Mouse (Mus musculus) G1E (cell line): Measurements from ENCODE around the gene Ppp2r5b. TPM values are rescaled to one million over a fixed set of nuclear protein-coding genes. Genes with fewer than 3 reads are reported as not detected.

ENCODE experiments used
- ATAC-seq: 2 replicates; pipeline ENCODE4 v1.8.0; 2016; ENCODE audit warnings: mild to moderate bottlenecking; ENCODE audit not compliant: insufficient number of reproducible peaks, poor library complexity, low FRiP score, severe bottlenecking; ENCODE audit errors: extremely low read depth
- DNase-seq: peaks from one replicate; pipeline ENCODE4 v3.0.0; 2012; ENCODE audit warnings: low spot score
- H3K27me3 ChIP-seq: 2 replicates; pipeline ENCODE4 v1.6.1; 2012; ENCODE audit warnings: mild to moderate bottlenecking, low read length, inconsistent platforms; ENCODE audit not compliant: insufficient read depth
- H3K36me3 ChIP-seq: replicated peaks from 2 replicates; pipeline ENCODE3; 2012; ENCODE audit warnings: mild to moderate bottlenecking, inconsistent platforms
- H3K4me1 ChIP-seq: 2 replicates; pipeline ENCODE4 v1.6.1; 2012; ENCODE audit warnings: low read depth, low read length, inconsistent platforms, mixed read lengths; ENCODE audit not compliant: insufficient read depth
- H3K4me3 ChIP-seq: 2 replicates; pipeline ENCODE4 v1.5.1; 2012; ENCODE audit warnings: low read depth, mild to moderate bottlenecking, inconsistent platforms, low read length, moderate library complexity, mixed read lengths
- H3K9me3 ChIP-seq: replicated peaks from 2 replicates; pipeline ENCODE4 v1.6.1; 2012; ENCODE audit warnings: inconsistent platforms
- CTCF ChIP-seq: IDR thresholded peaks from 2 replicates; pipeline ENCODE4 v1.5.1; 2012; ENCODE audit warnings: low read depth, low read length, inconsistent platforms, mixed read lengths
- GATA1 ChIP-seq: IDR thresholded peaks from 2 replicates; pipeline ENCODE4 v1.6.1; 2012; ENCODE audit warnings: borderline replicate concordance, low read length, inconsistent platforms, mixed read lengths
- GATA2 ChIP-seq: IDR thresholded peaks from 2 replicates; pipeline ENCODE4 v1.6.1; 2012; ENCODE audit warnings: low read depth, low read length, inconsistent platforms, borderline replicate concordance
- POLR2AphosphoS5 ChIP-seq: IDR thresholded peaks from 2 replicates; pipeline ENCODE4 v1.6.1; 2012; ENCODE audit warnings: low read depth, low read length, inconsistent platforms; ENCODE audit not compliant: insufficient replicate concordance
- TAL1 ChIP-seq: conservative IDR thresholded peaks from 2 replicates; pipeline ENCODE4 v1.6.1; 2012; ENCODE audit warnings: low read depth, low read length, inconsistent platforms, mixed read lengths
- polyA plus RNA-seq: library from polyadenylated mRNA; stranded (reverse); fragments of >175 nt; gene quantifications from 2 replicates; pipeline ENCODE4 v1.2.3, GENCODE M21; 2012
- total RNA-seq, 2 experiments: library from RNA; stranded (forward) in 1 of 2; stranded (reverse) in 1 of 2; fragments of 200-1000 nt in 1 of 2; fragments of >200 nt in 1 of 2; fragmentation: Nextera tagmentation in 1 of 2; gene quantifications; 2 replicates each; pipeline ENCODE4 v1.2.3; 2014 to 2017

The Ppp2r5b gene
- total and polyA plus RNA-seq, 3 experiments, result 6.0 to 9.0 (median 7.1) TPM

DNA sequence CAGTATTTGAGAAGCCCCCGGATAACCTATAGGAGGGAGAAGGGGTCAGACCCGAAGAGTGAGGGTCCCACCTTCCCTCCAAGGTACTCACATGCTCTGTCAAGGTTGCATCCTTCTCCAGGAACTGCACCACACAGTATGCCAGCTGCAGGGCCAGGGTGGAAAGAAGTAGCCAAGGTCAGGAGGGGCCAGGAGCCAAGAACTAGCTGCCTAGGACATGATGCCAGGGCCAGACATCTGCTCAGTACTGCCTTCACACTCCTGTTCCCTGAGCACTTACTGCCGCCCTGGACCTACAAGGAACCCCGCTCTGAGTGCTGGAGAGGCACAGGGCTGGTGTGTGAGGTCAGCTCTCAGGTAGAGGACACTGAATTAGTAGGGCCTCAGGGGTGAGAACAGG lies 5.3 kb downstream of the Ppp2r5b start:
- peaks cover 7% of the 10 kb centered on the region; the same call in 1 of the 2 replicates for H3K27me3 ChIP-seq
- H3K4me1 ChIP-seq, result peaks cover 17% of the 10 kb centered on the region
- ATAC-seq (no peak), DNase-seq (no peak)
- TF ChIP-seq TAL1, result no peak
- no peak for TF ChIP-seq GATA1
- TF ChIP-seq CTCF, result no peak
- TF ChIP-seq GATA2, result no peak
- TF ChIP-seq POLR2AphosphoS5, result no peak
- no peaks in the 10 kb centered on the region for H3K9me3 ChIP-seq
- no peak overlapping the region for H3K4me3 ChIP-seq
- H3K36me3 ChIP-seq, result peaks cover 76% of the 10 kb centered on the region

DNA sequence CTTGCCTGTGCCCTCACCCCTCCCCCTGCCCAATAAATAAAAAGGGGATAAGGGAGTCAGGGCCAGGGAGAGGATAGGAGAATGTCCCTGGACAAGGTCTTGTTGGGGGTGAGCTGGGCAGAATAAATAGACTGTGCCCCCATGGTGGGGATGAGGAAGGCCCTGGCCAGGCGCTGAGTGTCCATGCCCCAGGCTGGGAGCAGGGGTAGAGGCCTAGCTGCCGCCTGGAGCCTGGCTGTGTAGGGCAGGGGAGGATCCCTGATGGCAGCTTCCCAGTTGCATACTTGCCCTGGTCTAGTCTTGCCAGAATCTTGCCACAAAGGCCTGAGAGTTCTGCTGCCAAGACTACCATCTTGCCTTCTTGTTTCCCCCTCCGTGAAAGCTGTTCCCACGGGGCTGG lies 7.8 kb downstream of the Ppp2r5b start:
- Histone ChIP-seq H3K4me3 (no peak overlapping the region), H3K27me3 (peaks cover 12% of the 10 kb centered on the region; the same call in 1 of the 2 replicates), H3K4me1 (no peaks in the 10 kb centered on the region; the same call in 1 of the 2 replicates), H3K9me3 (no peaks in the 10 kb centered on the region), H3K36me3 (peaks cover 61% of the 10 kb centered on the region)
- ATAC-seq, result no peak
- no peak for DNase-seq
- no peak for TF ChIP-seq TAL1

DNA sequence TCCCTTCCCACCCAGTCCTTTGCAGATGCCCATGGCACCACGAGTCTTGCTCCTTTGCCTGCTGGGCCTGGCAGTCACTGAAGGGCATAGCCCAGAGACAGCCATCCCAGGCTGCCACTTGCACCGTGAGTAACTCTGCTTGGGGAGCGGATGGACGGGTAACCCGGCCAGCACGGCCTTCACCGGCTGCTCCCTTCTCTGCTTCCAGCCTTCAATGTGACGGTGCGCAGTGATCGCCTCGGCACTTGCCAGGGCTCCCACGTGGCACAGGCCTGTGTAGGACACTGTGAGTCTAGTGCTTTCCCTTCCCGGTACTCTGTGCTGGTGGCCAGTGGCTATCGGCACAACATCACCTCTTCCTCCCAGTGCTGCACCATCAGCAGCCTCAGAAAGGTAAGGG lies 8.9 kb downstream of the Ppp2r5b start:
- no peak for DNase-seq
- Histone ChIP-seq H3K27me3 (peaks cover 19% of the 10 kb centered on the region), H3K9me3 (no peaks in the 10 kb centered on the region), H3K4me1 (no peaks in the 10 kb centered on the region; the same call in 1 of the 2 replicates), H3K4me3 (no peak overlapping the region), H3K36me3 (peaks cover 52% of the 10 kb centered on the region)
- ATAC-seq, result no peak
- no peak for TF ChIP-seq POLR2AphosphoS5
- TF ChIP-seq CTCF, result no peak
- no peak for TF ChIP-seq TAL1
- no peak for TF ChIP-seq GATA1
- TF ChIP-seq GATA2, result no peak

DNA sequence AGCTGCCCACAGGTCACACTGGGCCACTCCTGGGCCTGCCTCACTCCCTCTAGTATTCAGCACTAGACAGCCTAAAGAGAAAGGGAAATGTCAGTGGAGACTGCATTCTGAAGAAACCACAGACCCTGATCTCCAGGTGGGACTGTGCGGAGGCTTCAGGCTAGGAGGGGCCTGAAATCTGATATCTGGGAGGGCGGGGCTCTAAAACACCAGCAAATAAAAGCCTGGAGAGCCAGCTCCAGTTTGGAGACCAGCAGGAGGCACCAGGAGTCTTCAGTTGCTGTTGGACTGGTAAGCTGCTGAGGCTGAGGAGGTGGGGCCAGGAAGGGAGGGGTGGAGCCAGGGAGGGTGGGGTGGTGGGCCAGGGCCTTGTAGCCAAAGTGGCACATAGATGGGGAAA lies 9.5 kb downstream of the Ppp2r5b start, which contains the start of gene Gpha2:
TSS of gene Gpha2 (plus strand) at position 246 of the 400 bp plus-strand sequence.
- Histone ChIP-seq H3K4me3 (no peak within 1 kb of the TSS), H3K9me3 (no peaks in the 10 kb centered on the region), H3K27me3 (peaks cover 22% of the 10 kb centered on the region), H3K4me1 (no peaks in the 10 kb centered on the region; the same call in 1 of the 2 replicates), H3K36me3 (peaks cover 46% of the 10 kb centered on the region)
- no peak for DNase-seq
- TF ChIP-seq POLR2AphosphoS5 (no peak), GATA1 (no peak), GATA2 (no peak), TAL1 (no peak), CTCF (no peak)
- ATAC-seq, result no peak

DNA sequence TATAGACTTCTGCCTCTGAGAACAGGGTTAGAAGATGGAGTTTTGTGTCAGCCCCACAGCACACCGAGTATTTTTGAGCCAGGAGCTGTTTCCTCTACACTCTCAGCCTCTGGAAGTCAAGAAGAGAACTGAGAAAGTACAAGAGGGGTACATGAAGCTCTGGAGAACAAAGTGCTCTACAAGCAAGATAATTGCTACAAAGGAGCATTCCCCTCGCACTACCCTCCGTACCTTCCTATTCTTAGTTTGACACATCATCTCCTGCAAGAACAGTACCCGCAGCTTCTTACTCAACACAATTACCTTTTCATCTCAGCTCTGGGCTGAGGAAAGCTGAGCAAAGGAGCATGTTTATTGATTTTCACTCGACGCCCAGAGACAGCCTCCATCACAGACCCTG lies 17.1 kb downstream of the Ppp2r5b start:
- ATAC-seq, result no peak
- no peak for TF ChIP-seq GATA1
- no peaks in the 10 kb centered on the region for H3K4me1 ChIP-seq
- H3K27me3 ChIP-seq, result peaks cover 62% of the 10 kb centered on the region
- H3K36me3 ChIP-seq, result no peaks in the 10 kb centered on the region
- no peak for DNase-seq
- H3K9me3 ChIP-seq, result no peaks in the 10 kb centered on the region
- H3K4me3 ChIP-seq, result no peak overlapping the region

DNA sequence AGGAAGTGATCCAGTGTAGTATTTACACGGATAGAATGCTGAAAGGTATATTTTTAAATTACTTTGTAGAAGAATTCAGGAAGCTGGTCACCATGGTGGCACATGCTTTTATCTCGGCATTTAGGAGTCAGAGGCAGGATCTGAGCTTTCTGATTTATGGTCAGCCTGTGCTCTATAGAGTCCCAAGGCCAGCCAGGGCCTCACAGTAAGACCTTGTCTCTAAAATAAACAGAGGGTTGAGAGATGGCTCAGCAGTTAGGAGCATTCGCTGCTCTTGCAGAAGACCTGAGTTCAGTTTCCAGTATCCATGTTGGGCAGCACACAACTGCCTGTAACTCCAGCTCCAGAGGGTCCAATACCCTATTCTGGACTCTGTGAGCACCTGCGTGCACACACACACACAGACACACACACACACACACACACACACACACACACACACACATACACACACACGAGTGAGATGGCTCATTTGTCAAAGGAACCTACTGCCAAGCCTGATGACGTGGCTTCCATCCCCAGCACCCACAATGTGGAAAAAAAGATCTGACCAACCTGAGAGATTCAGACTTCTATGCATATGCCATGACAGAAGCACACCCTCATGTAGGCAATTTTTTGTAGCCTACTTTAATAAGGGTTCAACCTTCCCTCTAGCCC lies 19.5 kb downstream of the Ppp2r5b start:
- no peak for DNase-seq
- Histone ChIP-seq H3K4me1 (no peaks in the 10 kb centered on the region), H3K27me3 (peaks cover 66% of the 10 kb centered on the region), H3K9me3 (no peaks in the 10 kb centered on the region), H3K4me3 (no peak overlapping the region), H3K36me3 (no peaks in the 10 kb centered on the region)
- no peak for ATAC-seq
- no peak for TF ChIP-seq CTCF
- no peak for TF ChIP-seq GATA1
- TF ChIP-seq GATA2, result no peak
- TF ChIP-seq POLR2AphosphoS5, result no peak
- TF ChIP-seq TAL1, result no peak

DNA sequence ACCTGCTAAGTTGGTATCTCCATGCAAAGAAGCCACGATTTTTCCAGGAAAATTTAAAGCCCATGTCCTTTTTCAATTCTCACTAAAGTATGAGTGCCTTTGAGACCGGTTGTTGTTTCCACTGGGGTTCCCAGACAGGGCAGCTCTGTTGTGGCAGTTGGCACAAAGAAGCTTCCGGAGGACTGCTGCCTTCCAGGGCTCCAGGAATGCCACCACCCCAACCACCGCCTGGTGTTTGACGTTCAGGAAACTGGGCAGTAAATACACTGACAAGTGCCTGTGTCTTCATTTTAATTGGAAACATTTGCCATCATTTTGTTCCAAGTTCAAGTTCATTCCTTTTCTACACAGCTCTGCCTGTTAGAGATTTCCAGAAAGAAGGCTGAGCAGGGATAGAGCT lies 29.0 kb downstream of the Ppp2r5b start:
- Histone ChIP-seq H3K4me1 (no peaks in the 10 kb centered on the region), H3K36me3 (no peaks in the 10 kb centered on the region), H3K9me3 (no peaks in the 10 kb centered on the region), H3K4me3 (no peak overlapping the region), H3K27me3 (peaks cover 19% of the 10 kb centered on the region)
- no peak for TF ChIP-seq CTCF
- TF ChIP-seq GATA2, result no peak
- TF ChIP-seq POLR2AphosphoS5, result no peak
- TF ChIP-seq TAL1, result no peak
- TF ChIP-seq GATA1, result no peak
- DNase-seq (no peak), ATAC-seq (no peak)
